Mouse (Mus musculus) heart, embryonic 10.5 days (tissue): ENCODE data around the gene Pum2. TPM values are rescaled to one million over a fixed set of nuclear protein-coding genes. Genes with fewer than 3 reads are reported as not detected.
A peak's percentile ranks its signal among the peaks of the same experiment; 100 is the strongest.

Source experiments
- DNase-seq: peaks from one replicate; pipeline ENCODE4 v3.0.0-alpha.2; 2017; ENCODE audit warnings: low spot score
- H3K27ac ChIP-seq: fragments of 300-500 bp; sonication (generic); 2 replicates; pipeline ENCODE4 v1.5.1; 2016; ENCODE audit warnings: mild to moderate bottlenecking
- H3K27me3 ChIP-seq: fragments of 300-500 bp; sonication (generic); 2 replicates; pipeline ENCODE4 v1.6.1; 2016; ENCODE audit warnings: mild to moderate bottlenecking; ENCODE audit not compliant: poor library complexity, insufficient read depth, severe bottlenecking
- H3K36me3 ChIP-seq: fragments of 300-500 bp; sonication (generic); 2 replicates; pipeline ENCODE4 v1.6.1; 2016; ENCODE audit warnings: mild to moderate bottlenecking, moderate library complexity
- H3K4me1 ChIP-seq: fragments of 300-500 bp; sonication (generic); 2 replicates; pipeline ENCODE4 v1.6.1; 2016; ENCODE audit warnings: mild to moderate bottlenecking
- H3K4me3 ChIP-seq: fragments of 300-500 bp; sonication (generic); 2 replicates; pipeline ENCODE4 v1.5.1; 2016; ENCODE audit warnings: mild to moderate bottlenecking, moderate library complexity
- H3K9me3 ChIP-seq: fragments of 300-500 bp; sonication (generic); 2 replicates; pipeline ENCODE4 v1.6.1; 2016; ENCODE audit warnings: mild to moderate bottlenecking, moderate library complexity
- WGBS: fragments of 180-500 bp; shearing (Covaris S2); methylation state at CpG from one replicate; pipeline ENCODE4 v1.1.7; 2016; 5-methylcytosine and 5-hydroxymethylcytosine counted together
- polyA plus RNA-seq: library from polyadenylated mRNA; unstranded; fragments of >200 nt; fragmentation: Nextera tagmentation; extraction: Ambion mirVana; gene quantifications from 2 replicates; pipeline ENCODE4 v1.2.1, GENCODE M21; 2016

Gene Pum2
- polyA plus RNA-seq, 1 experiment from 2014 or later, result 42.5 TPM

DNA sequence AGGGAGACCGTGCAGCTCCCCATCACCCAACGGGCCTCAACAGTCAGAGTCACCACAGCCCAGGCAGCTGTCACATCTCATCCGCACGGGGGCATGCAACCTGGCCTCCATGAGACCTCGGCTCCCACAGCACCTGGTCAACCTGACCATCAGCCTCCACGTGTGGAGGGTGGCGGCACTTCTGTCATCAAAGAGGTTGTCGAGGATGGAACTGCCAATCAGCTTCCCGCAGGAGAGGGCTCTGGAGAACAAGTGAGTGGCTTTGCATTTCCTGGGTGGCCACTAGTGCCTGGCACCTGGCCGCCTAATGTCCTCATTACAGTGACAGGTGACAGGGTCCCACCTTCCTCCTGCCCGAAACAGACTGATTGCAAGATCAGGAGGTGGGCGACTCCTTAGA, 116.7 kb downstream of the Pum2 start:
- H3K9me3 ChIP-seq, result no peaks in the 10 kb centered on the region
- H3K36me3 ChIP-seq, result peaks cover 62% of the 10 kb centered on the region
- H3K4me3 ChIP-seq, result no peak overlapping the region
- WGBS, result 89% methylated on average over 12 of the region's 12 CpGs
- no peak for DNase-seq
- H3K27me3 ChIP-seq, result no peaks in the 10 kb centered on the region
- H3K27ac ChIP-seq, result no peak overlapping the region
- H3K4me1 ChIP-seq, result peaks cover 13% of the 10 kb centered on the region

GRCm38 (mm10) chr12:8793410-8794051, 119.6 kb downstream of the Pum2 start:
- peaks cover 62% of the 10 kb centered on the region for H3K36me3 ChIP-seq
- WGBS, result 89% methylated on average over 2 of the region's 2 CpGs
- H3K27ac ChIP-seq, result no peak overlapping the region
- DNase-seq, result no peak
- H3K4me1 ChIP-seq, result peaks cover 3% of the 10 kb centered on the region; the same call in 1 of the 2 replicates
- H3K4me3 ChIP-seq, result no peak overlapping the region
- no peaks in the 10 kb centered on the region for H3K27me3 ChIP-seq
- no peaks in the 10 kb centered on the region for H3K9me3 ChIP-seq

DNA sequence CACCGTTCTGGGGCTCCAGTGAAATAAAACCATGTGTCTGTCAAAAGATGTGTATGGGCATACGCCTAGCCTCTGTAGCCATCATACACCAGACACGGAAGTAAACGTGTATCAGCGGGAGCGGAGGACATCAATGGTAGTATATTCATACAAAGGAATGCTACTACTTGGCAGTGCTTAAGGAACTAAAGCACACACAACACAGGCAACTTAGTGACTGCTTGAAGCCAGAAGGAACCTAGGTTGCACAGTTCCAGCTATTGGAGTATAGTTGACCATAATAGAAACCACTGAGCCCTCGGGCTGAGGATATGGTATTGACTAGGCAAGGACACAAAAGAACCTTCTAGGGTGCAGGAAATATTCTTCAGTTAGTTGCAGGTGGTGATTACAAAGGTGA, 124.0 kb downstream of the Pum2 start:
- no peak for DNase-seq
- H3K36me3 ChIP-seq, result peaks cover 26% of the 10 kb centered on the region
- 88% methylated on average over 7 of the region's 7 CpGs for WGBS
- no peaks in the 10 kb centered on the region for H3K27me3 ChIP-seq
- H3K9me3 ChIP-seq, result no peaks in the 10 kb centered on the region
- no peak overlapping the region for H3K27ac ChIP-seq
- peaks cover 4% of the 10 kb centered on the region; the same call in 1 of the 2 replicates for H3K4me1 ChIP-seq
- H3K4me3 ChIP-seq, result no peak overlapping the region

- peaks cover 20% of the 10 kb centered on the region for H3K36me3 ChIP-seq
- H3K27me3 ChIP-seq, result no peaks in the 10 kb centered on the region
- no peak for DNase-seq
- peak overlapping the region; percentile 23; the same call in 1 of the 2 replicates for H3K27ac ChIP-seq
- H3K9me3 ChIP-seq, result no peaks in the 10 kb centered on the region
- H3K4me1 ChIP-seq, result peaks cover 6% of the 10 kb centered on the region; the same call in 1 of the 2 replicates
- no peak overlapping the region for H3K4me3 ChIP-seq
- 53% methylated on average over 9 of the region's 9 CpGs for WGBS
These were observed 124.6 kb downstream of the Pum2 start for GRCm38 (mm10) chr12:8798486-8799020.

Other genes with a start within 250 kb of the Pum2 start
- 33.7 and 42.1 TPM in 2 replicates for gene Rhob, start 174.1 kb upstream of the Pum2 start, polyA plus RNA-seq
- gene Slc7a15, start 75.1 kb upstream of the Pum2 start, polyA plus RNA-seq, result not detected in 2 replicates
- 44.5 and 75.8 TPM in 2 replicates for gene Sdc1, start 97.2 kb downstream of the Pum2 start, polyA plus RNA-seq
- gene Laptm4a, start 247.5 kb downstream of the Pum2 start, polyA plus RNA-seq, result 199 and 219 TPM in 2 replicates